Mouse (Mus musculus): ENCODE results near the gene Olfr1111.
"Not testable (repeated sequence)": the region's sequence is repeated elsewhere in the genome, so short reads cannot be mapped to it uniquely, and the experiment has no call there.

Gene Olfr1111

GRCm38 (mm10) chr2:87152524-87152923 lies at the start of gene Olfr1111:
Olfr1111 (minus strand) TSS chr2:87152624.
- DNase-seq (ENCODE audit: low read depth) = no peak

GRCm38 (mm10) chr2:87187498-87187897 lies 35.1 kb upstream of the Olfr1111 start, which contains the start of gene Olfr1112:
Olfr1112 (plus strand) TSS chr2:87187798.
- no peak for DNase-seq (ENCODE audit: low read depth)

GRCm38 (mm10) chr2:87167731-87168130 lies 15.3 kb upstream of the Olfr1111 start:
- not testable (repeated sequence) for DNase-seq (ENCODE audit: low read depth)

- no peak for DNase-seq (ENCODE audit: low read depth)
Observed at GRCm38 (mm10) chr2:87140200-87140599, 12.2 kb downstream of the Olfr1111 start, which contains the start of gene Olfr1110. Olfr1110 (minus strand) TSS chr2:87140300.

- DNase-seq (ENCODE audit: low read depth) = no peak
Observed at GRCm38 (mm10) chr2:87114467-87114866, 38.0 kb downstream of the Olfr1111 start, which contains the start of gene Olfr259. Olfr259 (minus strand) TSS chr2:87114567.
